Mouse (Mus musculus): ENCODE measurements at regions not wholly inside any gene's neighbourhood (a gene's known extent, or its start where the extent isn't known, plus 50 kb on each side); places are given as distances from the start of the nearest gene placed in this dataset.

GRCm38 (mm10) chr13:40652916-40653315 is 85.3 kb downstream of the Tfap2a start:
- no peak for DNase-seq (ENCODE audit: low spot score)

- peak; percentile 61 for DNase-seq (ENCODE audit: low spot score)
Observed at GRCm38 (mm10) chr13:40651056-40651455, 87.1 kb downstream of the Tfap2a start.

GRCm38 (mm10) chr13:40650036-40650709 is 88.0 kb downstream of the Tfap2a start:
- no peak for DNase-seq (ENCODE audit: low spot score)

- no peak for DNase-seq (ENCODE audit: low spot score)
Observed at GRCm38 (mm10) chr13:40649096-40650035, 88.8 kb downstream of the Tfap2a start.

GRCm38 (mm10) chr13:40646131-40646530 is 92.0 kb downstream of the Tfap2a start:
- no peak for DNase-seq (ENCODE audit: low spot score)

GRCm38 (mm10) chr13:40645646-40646045 is 92.5 kb downstream of the Tfap2a start:
- no peak for DNase-seq (ENCODE audit: low spot score)

GRCm38 (mm10) chr13:40642931-40643330 is 95.2 kb downstream of the Tfap2a start:
- DNase-seq (ENCODE audit: low spot score): no peak

GRCm38 (mm10) chr13:40637269-40637668 is 100.9 kb downstream of the Tfap2a start:
- DNase-seq (ENCODE audit: low spot score): no peak

- DNase-seq (ENCODE audit: low spot score): no peak
Observed at GRCm38 (mm10) chr13:40617881-40618280, 120.3 kb downstream of the Tfap2a start.

- no peak for DNase-seq (ENCODE audit: low spot score)
Observed at GRCm38 (mm10) chr13:40608526-40608925, 129.7 kb downstream of the Tfap2a start.

- DNase-seq (ENCODE audit: low spot score): peak; percentile 4
Observed at GRCm38 (mm10) chr13:40606405-40607271, 131.5 kb downstream of the Tfap2a start.

GRCm38 (mm10) chr13:40605686-40606404 is 132.3 kb downstream of the Tfap2a start:
- DNase-seq (ENCODE audit: low spot score): no peak

- DNase-seq (ENCODE audit: low spot score): no peak
Observed at GRCm38 (mm10) chr13:40574981-40575745, 163.0 kb downstream of the Tfap2a start.

GRCm38 (mm10) chr13:40569461-40569860 is 168.7 kb downstream of the Tfap2a start:
- DNase-seq (ENCODE audit: low spot score): no peak

GRCm38 (mm10) chr13:40567821-40568220 is 170.4 kb downstream of the Tfap2a start:
- DNase-seq (ENCODE audit: low spot score): no peak

GRCm38 (mm10) chr13:40564351-40564750 is 173.8 kb downstream of the Tfap2a start:
- DNase-seq (ENCODE audit: low spot score): no peak

GRCm38 (mm10) chr13:40554368-40554767 is 183.8 kb downstream of the Tfap2a start:
- DNase-seq (ENCODE audit: low spot score): no peak

GRCm38 (mm10) chr13:40525501-40525900 is 164.3 kb upstream of the Ofcc1 start:
- DNase-seq (ENCODE audit: low spot score): no peak

- no peak for DNase-seq (ENCODE audit: low spot score)
Observed at GRCm38 (mm10) chr13:40523115-40523514, 161.9 kb upstream of the Ofcc1 start.

GRCm38 (mm10) chr13:40518180-40518579 is 156.9 kb upstream of the Ofcc1 start:
- no peak for DNase-seq (ENCODE audit: low spot score)

- DNase-seq (ENCODE audit: low spot score): no peak
Observed at GRCm38 (mm10) chr13:40509290-40509689, 148.0 kb upstream of the Ofcc1 start.
